Mouse (Mus musculus): ENCODE measurements around the gene Tmem266. TPM values are rescaled to one million over a fixed set of nuclear protein-coding genes. Genes with fewer than 3 reads are reported as not detected.

Tmem266 gene
- polyA plus RNA-seq, 1 experiment from 2014 or later, result not detected

DNA sequence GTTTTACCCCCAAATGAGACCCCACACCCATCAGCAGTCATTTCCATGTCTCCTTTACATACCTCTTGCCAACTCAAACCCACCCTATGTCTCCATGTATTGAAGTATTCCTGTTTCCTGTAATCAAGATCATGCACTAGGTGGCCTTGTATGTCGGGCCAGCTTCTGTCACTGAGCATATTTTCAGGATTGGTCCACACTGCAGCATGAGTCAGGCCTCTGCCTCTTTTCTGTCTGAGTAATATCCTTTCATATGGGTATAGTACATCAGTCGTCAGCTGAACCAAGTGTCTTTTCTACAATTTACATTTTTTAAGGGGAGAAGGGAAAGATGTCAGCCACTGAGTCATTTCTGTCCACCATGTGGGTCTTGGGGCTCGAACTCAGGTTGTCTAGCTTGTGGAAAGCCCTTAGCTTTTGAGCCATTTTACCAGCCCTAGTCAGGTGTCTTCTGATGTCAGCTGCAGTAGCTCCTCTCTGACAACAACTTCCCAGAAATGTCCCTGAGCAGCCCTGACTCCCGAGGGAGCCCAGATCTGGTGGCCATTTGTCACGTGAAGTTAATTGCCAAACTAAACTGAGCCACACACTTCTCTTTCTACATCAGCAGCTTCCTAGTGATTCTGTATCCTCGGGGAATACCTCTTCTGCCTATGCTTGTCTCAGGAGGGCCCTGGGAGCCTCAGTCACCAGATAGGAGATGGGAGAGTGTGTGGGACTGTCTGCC lies 78.4 kb downstream of the Tmem266 start:
- no peak overlapping the region for H3K9ac ChIP-seq (ENCODE audit: low read length)
- no peaks in the 10 kb centered on the region for H3K36me3 ChIP-seq (ENCODE audit: control insufficient read depth, insufficient read depth, low read length)
- no peak overlapping the region for H3K27ac ChIP-seq (replicated peaks in 1 of 2; ENCODE audit: control insufficient read depth in 1 of 2, insufficient read depth in 1 of 2, low read depth in 2 of 2, low read length in 2 of 2)
- H3K4me1 ChIP-seq (ENCODE audit: control insufficient read depth in 2 of 2, insufficient read depth in 2 of 2, low read length in 2 of 2), result no peaks in the 10 kb centered on the region
- ATAC-seq (ENCODE audit: insufficient number of reproducible peaks, insufficient read depth, low FRiP score, low read depth), result no peak
- WGBS, result 67% methylated on average over 6 of the region's 6 CpGs
- no peak overlapping the region for H3K4me2 ChIP-seq (ENCODE audit: low read length)
- H3K4me3 ChIP-seq (ENCODE audit: control insufficient read depth in 1 of 2, insufficient read depth in 1 of 2, low read depth in 1 of 2, low read length in 2 of 2), result no peak overlapping the region
- no peaks in the 10 kb centered on the region for H3K9me3 ChIP-seq (ENCODE audit: control insufficient read depth, low read length)
- H3K27me3 ChIP-seq (ENCODE audit: control insufficient read depth, insufficient read depth, low read length), result peaks cover 10% of the 10 kb centered on the region; the same call in 1 of the 2 replicates

GRCm38 (mm10) chr9:55406773-55407172 lies 80.1 kb downstream of the Tmem266 start:
- no peak overlapping the region for H3K9ac ChIP-seq (ENCODE audit: low read length)
- H3K9me3 ChIP-seq (ENCODE audit: control insufficient read depth, low read length), result no peaks in the 10 kb centered on the region
- no peaks in the 10 kb centered on the region for H3K4me1 ChIP-seq (ENCODE audit: control insufficient read depth in 2 of 2, insufficient read depth in 2 of 2, low read length in 2 of 2)
- ATAC-seq (ENCODE audit: insufficient number of reproducible peaks, insufficient read depth, low FRiP score, low read depth), result no peak
- no peak overlapping the region for H3K27ac ChIP-seq (replicated peaks in 1 of 2; ENCODE audit: control insufficient read depth in 1 of 2, insufficient read depth in 1 of 2, low read depth in 2 of 2, low read length in 2 of 2)
- H3K27me3 ChIP-seq (ENCODE audit: control insufficient read depth, insufficient read depth, low read length), result peaks cover 13% of the 10 kb centered on the region; the same call in 1 of the 2 replicates
- H3K4me3 ChIP-seq (ENCODE audit: control insufficient read depth in 1 of 2, insufficient read depth in 1 of 2, low read depth in 1 of 2, low read length in 2 of 2), result no peak overlapping the region
- no peaks in the 10 kb centered on the region for H3K36me3 ChIP-seq (ENCODE audit: control insufficient read depth, insufficient read depth, low read length)
- H3K4me2 ChIP-seq (ENCODE audit: low read length), result no peak overlapping the region
- 75% methylated on average over 2 of the region's 2 CpGs for WGBS

DNA sequence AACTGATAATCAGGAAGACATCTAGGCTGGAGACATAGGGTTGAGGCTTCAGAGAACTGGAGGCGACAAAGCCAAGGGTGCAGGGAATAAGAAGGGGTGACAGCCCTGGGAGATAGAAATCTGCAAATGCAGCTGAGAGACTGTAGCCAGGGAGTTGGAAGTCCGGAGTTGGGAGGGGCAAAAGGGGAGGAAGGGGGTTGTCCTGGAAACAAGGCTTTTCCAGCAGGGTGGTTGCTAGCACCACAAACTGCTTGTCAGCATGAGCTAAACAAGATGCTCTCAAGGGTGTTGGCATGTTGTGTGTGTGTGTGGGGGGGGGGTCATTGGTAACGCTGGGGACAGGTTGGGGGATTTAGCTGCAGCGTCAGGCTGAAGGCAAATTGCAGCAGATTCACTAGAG lies 82.1 kb downstream of the Tmem266 start:
- WGBS, result 31% methylated on average over 4 of the region's 4 CpGs

DNA sequence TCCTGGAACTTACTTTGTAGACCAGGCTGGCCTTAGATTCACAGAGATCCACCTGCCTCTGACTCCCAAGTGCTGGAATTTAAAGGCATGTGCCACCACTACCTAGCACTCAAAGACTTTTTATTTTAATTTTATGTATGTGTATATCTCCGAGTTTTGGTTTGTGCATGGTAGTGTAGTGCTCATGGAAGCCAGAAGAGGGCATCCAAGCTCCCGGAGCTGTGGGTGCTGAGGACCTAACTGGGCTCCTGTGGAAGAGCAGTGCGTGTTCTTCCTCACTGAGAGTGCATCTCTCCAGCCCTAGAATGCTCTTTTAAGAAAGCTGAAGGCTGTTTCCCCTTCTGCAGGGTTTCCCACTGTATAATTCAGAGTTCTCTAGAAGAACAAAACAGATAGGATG lies 83.1 kb downstream of the Tmem266 start:
- H3K4me2 ChIP-seq (ENCODE audit: low read length), result no peak overlapping the region
- H3K9me3 ChIP-seq (ENCODE audit: control insufficient read depth, low read length), result no peaks in the 10 kb centered on the region
- 36% methylated on average over 3 of the region's 3 CpGs for WGBS
- no peak overlapping the region for H3K27ac ChIP-seq (replicated peaks in 1 of 2; ENCODE audit: control insufficient read depth in 1 of 2, insufficient read depth in 1 of 2, low read depth in 2 of 2, low read length in 2 of 2)
- no peak for ATAC-seq (ENCODE audit: insufficient number of reproducible peaks, insufficient read depth, low FRiP score, low read depth)
- no peaks in the 10 kb centered on the region for H3K36me3 ChIP-seq (ENCODE audit: control insufficient read depth, insufficient read depth, low read length)
- H3K4me3 ChIP-seq (ENCODE audit: control insufficient read depth in 1 of 2, insufficient read depth in 1 of 2, low read depth in 1 of 2, low read length in 2 of 2), result no peak overlapping the region
- no peak overlapping the region for H3K9ac ChIP-seq (ENCODE audit: low read length)
- H3K27me3 ChIP-seq (ENCODE audit: control insufficient read depth, insufficient read depth, low read length), result peaks cover 28% of the 10 kb centered on the region; the same call in 1 of the 2 replicates
- H3K4me1 ChIP-seq (ENCODE audit: control insufficient read depth in 2 of 2, insufficient read depth in 2 of 2, low read length in 2 of 2), result no peaks in the 10 kb centered on the region

More for the DNA sequence above, 82.1 kb downstream of the Tmem266 start:
- no peaks in the 10 kb centered on the region for H3K4me1 ChIP-seq (ENCODE audit: control insufficient read depth in 2 of 2, insufficient read depth in 2 of 2, low read length in 2 of 2)
- H3K4me2 ChIP-seq (ENCODE audit: low read length), result no peak overlapping the region
- no peak overlapping the region for H3K9ac ChIP-seq (ENCODE audit: low read length)
- no peak for ATAC-seq (ENCODE audit: insufficient number of reproducible peaks, insufficient read depth, low FRiP score, low read depth)
- no peak overlapping the region for H3K4me3 ChIP-seq (ENCODE audit: control insufficient read depth in 1 of 2, insufficient read depth in 1 of 2, low read depth in 1 of 2, low read length in 2 of 2)
- H3K36me3 ChIP-seq (ENCODE audit: control insufficient read depth, insufficient read depth, low read length), result no peaks in the 10 kb centered on the region
- no peaks in the 10 kb centered on the region for H3K9me3 ChIP-seq (ENCODE audit: control insufficient read depth, low read length)
- H3K27me3 ChIP-seq (ENCODE audit: control insufficient read depth, insufficient read depth, low read length), result peaks cover 27% of the 10 kb centered on the region; the same call in 1 of the 2 replicates
- H3K27ac ChIP-seq (replicated peaks in 1 of 2; ENCODE audit: control insufficient read depth in 1 of 2, insufficient read depth in 1 of 2, low read depth in 2 of 2, low read length in 2 of 2), result no peak overlapping the region

DNA sequence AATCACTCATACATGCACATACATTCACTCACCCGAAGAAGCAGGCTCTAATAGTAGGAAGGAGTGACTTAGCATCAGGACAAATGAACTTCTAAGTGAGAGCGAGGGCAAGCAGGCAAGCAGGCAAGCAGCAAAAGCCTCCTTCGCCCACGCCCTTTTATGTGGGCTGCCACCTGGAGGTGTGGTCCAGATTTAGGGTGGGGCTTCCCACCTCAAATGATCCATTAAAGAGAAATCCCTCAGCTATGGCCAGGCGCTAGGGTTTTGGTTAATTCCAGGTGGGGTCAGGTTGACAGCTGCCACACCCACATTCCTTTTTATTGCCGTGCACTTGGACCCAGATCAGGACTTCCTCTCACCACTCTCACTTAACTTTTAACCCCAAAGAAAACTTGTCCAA lies 83.7 kb downstream of the Tmem266 start:
- no peaks in the 10 kb centered on the region for H3K4me1 ChIP-seq (ENCODE audit: control insufficient read depth in 2 of 2, insufficient read depth in 2 of 2, low read length in 2 of 2)
- no peaks in the 10 kb centered on the region for H3K9me3 ChIP-seq (ENCODE audit: control insufficient read depth, low read length)
- 50% methylated on average over 6 of the region's 6 CpGs for WGBS
- peaks cover 30% of the 10 kb centered on the region; the same call in 1 of the 2 replicates for H3K27me3 ChIP-seq (ENCODE audit: control insufficient read depth, insufficient read depth, low read length)
- H3K27ac ChIP-seq (replicated peaks in 1 of 2; ENCODE audit: control insufficient read depth in 1 of 2, insufficient read depth in 1 of 2, low read depth in 2 of 2, low read length in 2 of 2), result no peak overlapping the region
- no peak for ATAC-seq (ENCODE audit: insufficient number of reproducible peaks, insufficient read depth, low FRiP score, low read depth)
- H3K36me3 ChIP-seq (ENCODE audit: control insufficient read depth, insufficient read depth, low read length), result no peaks in the 10 kb centered on the region
- H3K4me2 ChIP-seq (ENCODE audit: low read length), result no peak overlapping the region
- H3K9ac ChIP-seq (ENCODE audit: low read length), result no peak overlapping the region
- H3K4me3 ChIP-seq (ENCODE audit: control insufficient read depth in 1 of 2, insufficient read depth in 1 of 2, low read depth in 1 of 2, low read length in 2 of 2), result no peak overlapping the region

DNA sequence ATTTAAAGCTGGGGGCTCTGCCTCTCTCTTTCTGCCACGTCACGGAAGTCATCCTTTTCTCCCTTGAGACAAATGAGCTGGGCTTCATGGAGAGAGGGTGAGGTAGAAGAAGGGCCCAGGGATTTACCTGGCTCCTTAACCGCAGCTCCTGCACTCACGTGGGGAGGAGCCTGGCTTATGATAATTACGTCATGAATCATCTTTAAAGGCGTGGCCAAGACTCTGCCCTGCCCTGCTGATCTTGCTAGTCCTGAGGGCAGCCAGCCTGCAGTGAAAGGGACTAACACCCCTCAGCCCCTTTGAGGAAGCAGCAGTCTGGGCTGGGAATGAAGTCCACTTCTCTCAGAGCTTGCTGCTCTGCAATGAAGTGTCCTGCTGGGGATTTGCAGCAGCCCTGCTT lies 84.4 kb downstream of the Tmem266 start:
- Histone ChIP-seq H3K4me3 (ENCODE audit: control insufficient read depth in 1 of 2, insufficient read depth in 1 of 2, low read depth in 1 of 2, low read length in 2 of 2) (no peak overlapping the region), H3K36me3 (ENCODE audit: control insufficient read depth, insufficient read depth, low read length) (no peaks in the 10 kb centered on the region), H3K9me3 (ENCODE audit: control insufficient read depth, low read length) (no peaks in the 10 kb centered on the region), H3K9ac (ENCODE audit: low read length) (no peak overlapping the region), H3K4me1 (ENCODE audit: control insufficient read depth in 2 of 2, insufficient read depth in 2 of 2, low read length in 2 of 2) (no peaks in the 10 kb centered on the region), H3K27me3 (ENCODE audit: control insufficient read depth, insufficient read depth, low read length) (peaks cover 35% of the 10 kb centered on the region; the same call in 1 of the 2 replicates), H3K27ac (replicated peaks in 1 of 2; ENCODE audit: control insufficient read depth in 1 of 2, insufficient read depth in 1 of 2, low read depth in 2 of 2, low read length in 2 of 2) (no peak overlapping the region), H3K4me2 (ENCODE audit: low read length) (no peak overlapping the region)
- no peak for ATAC-seq (ENCODE audit: insufficient number of reproducible peaks, insufficient read depth, low FRiP score, low read depth)
- WGBS, result 41% methylated on average over 6 of the region's 6 CpGs

DNA sequence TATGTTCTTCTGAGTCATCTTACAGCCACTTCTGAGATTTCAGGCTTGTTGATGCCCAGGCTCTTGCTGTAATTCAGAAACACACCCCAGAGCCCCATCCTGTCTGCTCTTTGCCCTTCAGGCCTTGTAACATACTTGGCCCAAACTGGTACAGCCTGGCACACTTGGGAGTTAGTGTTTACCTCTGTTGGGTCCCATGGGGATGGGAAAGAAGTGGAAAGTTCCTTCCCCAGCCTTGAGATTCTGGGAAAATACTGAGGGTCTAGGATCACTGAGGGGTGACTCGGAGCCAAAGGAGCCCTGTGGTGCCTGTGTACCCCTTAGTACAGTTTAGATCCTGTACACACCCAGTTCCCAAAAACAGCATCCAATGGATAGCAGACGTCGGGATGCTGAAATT lies 95.1 kb downstream of the Tmem266 start:
- H3K9me3 ChIP-seq (ENCODE audit: control insufficient read depth, low read length), result 0 out of 2 replicates have a peak, but pooled peaks cover 11% of the 10 kb centered on the region
- no peak overlapping the region for H3K4me2 ChIP-seq (ENCODE audit: low read length)
- no peak for ATAC-seq (ENCODE audit: insufficient number of reproducible peaks, insufficient read depth, low FRiP score, low read depth)
- H3K4me1 ChIP-seq (ENCODE audit: control insufficient read depth in 2 of 2, insufficient read depth in 2 of 2, low read length in 2 of 2), result 0 out of 4 replicates have a peak, but pooled peaks cover 0 to under 1% of the 10 kb centered on the region in 2 experiments
- H3K36me3 ChIP-seq (ENCODE audit: control insufficient read depth, insufficient read depth, low read length), result no peaks in the 10 kb centered on the region
- peaks cover 24% of the 10 kb centered on the region for H3K27me3 ChIP-seq (ENCODE audit: control insufficient read depth, insufficient read depth, low read length)
- no peak overlapping the region for H3K4me3 ChIP-seq (ENCODE audit: control insufficient read depth in 1 of 2, insufficient read depth in 1 of 2, low read depth in 1 of 2, low read length in 2 of 2)
- WGBS, result 89% methylated on average over 3 of the region's 3 CpGs
- H3K27ac ChIP-seq (replicated peaks in 1 of 2; ENCODE audit: control insufficient read depth in 1 of 2, insufficient read depth in 1 of 2, low read depth in 2 of 2, low read length in 2 of 2), result no peak overlapping the region
- no peak overlapping the region for H3K9ac ChIP-seq (ENCODE audit: low read length)

Data from heart, embryonic 14.5 days (tissue).